Mouse (Mus musculus) hindbrain, embryonic 16.5 days (tissue): ENCODE measurements around the gene Kcnd2. TPM values are rescaled to one million over a fixed set of nuclear protein-coding genes. Genes with fewer than 3 reads are reported as not detected.

Experiments used
- ATAC-seq: fragments of 200-750 bp; cut with Nextera tagmentation; 2 replicates; pipeline ENCODE4 v1.8.0; 2017; ENCODE audit warnings: moderate TSS enrichment, moderate library complexity
- H3K27ac ChIP-seq: fragments of 300-500 bp; sonication (generic); 2 replicates; pipeline ENCODE4 v1.5.1; 2014; ENCODE audit warnings: low read depth, mild to moderate bottlenecking, control low read depth, low read length, moderate library complexity
- H3K27me3 ChIP-seq: fragments of 300-500 bp; sonication (generic); replicated peaks from 2 replicates; pipeline ENCODE4 v1.6.1; 2014; ENCODE audit warnings: low read length; ENCODE audit not compliant: control insufficient read depth, insufficient read depth
- H3K36me3 ChIP-seq: fragments of 300-500 bp; sonication (generic); 2 replicates; pipeline ENCODE4 v1.6.1; 2014; ENCODE audit warnings: mild to moderate bottlenecking, low read length, moderate library complexity, mixed read lengths; ENCODE audit not compliant: control insufficient read depth, insufficient read depth
- H3K4me1 ChIP-seq: fragments of 300-500 bp; sonication (generic); 2 replicates; pipeline ENCODE4 v1.6.1; 2014; ENCODE audit warnings: low read depth, low read length; ENCODE audit not compliant: control insufficient read depth, insufficient read depth
- H3K4me2 ChIP-seq: fragments of 300-500 bp; sonication (generic); 2 replicates; pipeline ENCODE4 v1.6.1; 2014; ENCODE audit warnings: mild to moderate bottlenecking, low read length, control low read depth, moderate library complexity
- H3K4me3 ChIP-seq: fragments of 300-500 bp; sonication (generic); 2 replicates; pipeline ENCODE4 v1.5.1; 2014; ENCODE audit warnings: mild to moderate bottlenecking, low read length, control low read depth, moderate library complexity
- H3K9ac ChIP-seq: fragments of 300-500 bp; sonication (generic); 2 replicates; pipeline ENCODE4 v1.6.1; 2014; ENCODE audit warnings: low read depth, mild to moderate bottlenecking, control low read depth, low read length, moderate library complexity
- H3K9me3 ChIP-seq: fragments of 300-500 bp; sonication (generic); 2 replicates; pipeline ENCODE4 v1.6.1; 2014; ENCODE audit warnings: mild to moderate bottlenecking, low read length, moderate library complexity; ENCODE audit not compliant: control insufficient read depth
- WGBS: fragments of 180-500 bp; shearing (Covaris S2); extraction: QIAGEN DNeasy Blood & Tissue Kit; methylation state at CpG from one replicate; pipeline ENCODE4 v1.1.7; 2014; 5-methylcytosine and 5-hydroxymethylcytosine counted together
- polyA plus RNA-seq: library from polyadenylated mRNA; unstranded; fragments of >200 nt; fragmentation: Nextera tagmentation; extraction: Ambion mirVana; gene quantifications from 2 replicates; pipeline ENCODE4 v1.2.1, GENCODE M21; 2015

Kcnd2 gene
- polyA plus RNA-seq, 1 experiment from 2014 or later = 30.3 TPM

DNA sequence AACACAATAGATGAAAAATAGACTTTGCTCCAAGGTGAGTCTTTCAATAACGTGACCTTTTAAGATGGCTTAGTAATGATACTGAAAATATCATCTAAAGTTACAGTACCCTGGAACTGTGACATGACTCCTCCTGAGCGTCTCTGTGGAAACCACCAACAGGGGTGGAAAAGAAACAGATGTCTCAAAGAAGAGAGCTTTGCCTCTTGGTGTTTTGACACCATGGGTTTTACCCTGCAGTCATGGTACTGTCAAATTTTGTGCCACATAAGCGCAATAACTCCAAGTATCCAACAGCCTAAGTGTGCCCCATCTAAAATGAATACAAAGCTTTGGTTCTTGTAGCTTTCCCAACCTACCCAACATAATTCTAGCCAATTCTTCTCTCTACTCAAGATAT, 374.9 kb downstream of the Kcnd2 start:
- no peaks in the 10 kb centered on the region for H3K9me3 ChIP-seq
- no peaks in the 10 kb centered on the region for H3K27me3 ChIP-seq
- H3K9ac ChIP-seq = no peak overlapping the region
- no peak overlapping the region for H3K27ac ChIP-seq
- 89% methylated on average over 3 of the region's 3 CpGs for WGBS
- no peak for ATAC-seq
- H3K4me3 ChIP-seq = no peak overlapping the region
- H3K4me2 ChIP-seq = no peak overlapping the region
- H3K4me1 ChIP-seq = no peaks in the 10 kb centered on the region
- no peaks in the 10 kb centered on the region for H3K36me3 ChIP-seq

DNA sequence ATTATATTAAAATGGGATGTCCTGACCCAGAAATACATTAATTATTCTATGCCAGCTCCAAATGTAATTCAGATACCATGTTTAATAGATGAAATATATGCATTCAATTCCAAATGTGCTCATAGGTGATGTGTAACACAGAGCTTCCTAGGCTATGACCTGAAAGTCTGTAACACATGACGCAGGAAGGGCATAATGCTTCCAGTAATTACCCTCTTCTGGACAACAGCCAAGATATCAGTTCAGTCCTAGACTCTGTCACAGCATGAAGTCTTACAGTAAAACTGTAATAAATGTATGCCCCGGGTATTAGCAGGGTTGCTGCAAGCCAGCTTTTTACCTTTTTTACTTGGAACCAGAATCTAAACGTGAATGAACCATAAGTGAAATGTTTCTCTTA, 382.1 kb downstream of the Kcnd2 start:
- no peaks in the 10 kb centered on the region for H3K9me3 ChIP-seq
- H3K36me3 ChIP-seq = no peaks in the 10 kb centered on the region
- H3K9ac ChIP-seq = no peak overlapping the region
- H3K4me1 ChIP-seq = no peaks in the 10 kb centered on the region
- no peak overlapping the region for H3K4me2 ChIP-seq
- H3K4me3 ChIP-seq = no peak overlapping the region
- no peak overlapping the region for H3K27ac ChIP-seq
- H3K27me3 ChIP-seq = no peaks in the 10 kb centered on the region
- WGBS = 39% methylated on average over 3 of the region's 3 CpGs
- no peak for ATAC-seq

DNA sequence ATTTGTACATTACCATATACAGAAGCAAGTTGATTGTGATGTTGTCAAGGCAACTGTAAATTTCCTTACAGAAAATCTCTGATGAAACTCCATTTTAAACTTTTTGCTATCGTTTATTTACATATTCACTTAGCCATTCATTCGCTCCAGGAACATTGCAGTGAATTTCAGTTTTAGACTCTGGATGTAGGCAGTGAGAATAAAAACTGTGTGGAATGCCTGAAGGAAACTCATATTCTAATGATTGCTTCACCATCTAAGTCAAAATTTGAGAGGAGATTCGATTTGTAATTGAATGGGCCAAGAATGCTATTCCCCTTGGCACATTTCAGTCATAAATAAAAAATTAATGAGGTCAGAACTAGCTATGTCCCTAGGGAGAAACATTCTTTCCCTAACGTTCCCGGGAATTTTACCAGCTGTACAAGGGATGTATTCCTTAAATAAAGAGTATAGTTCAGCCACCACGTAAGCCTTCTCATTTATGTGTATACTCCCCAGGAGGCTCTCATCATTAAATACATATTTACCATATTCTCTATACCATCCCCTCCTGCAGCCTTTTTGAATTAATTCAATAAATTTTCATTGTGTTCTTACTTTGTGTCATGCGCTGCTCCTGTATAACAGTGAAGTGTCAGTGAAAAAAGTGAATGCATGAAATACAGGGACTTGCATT, 394.2 kb downstream of the Kcnd2 start:
- H3K36me3 ChIP-seq = no peaks in the 10 kb centered on the region
- no peak overlapping the region for H3K4me2 ChIP-seq
- WGBS = 53% methylated on average over 7 of the region's 7 CpGs
- no peak; the same call in 1 of the 2 replicates for ATAC-seq
- no peaks in the 10 kb centered on the region for H3K27me3 ChIP-seq
- no peak overlapping the region for H3K27ac ChIP-seq
- H3K4me3 ChIP-seq = no peak overlapping the region
- no peaks in the 10 kb centered on the region for H3K9me3 ChIP-seq
- H3K9ac ChIP-seq = no peak overlapping the region
- no peaks in the 10 kb centered on the region for H3K4me1 ChIP-seq

DNA sequence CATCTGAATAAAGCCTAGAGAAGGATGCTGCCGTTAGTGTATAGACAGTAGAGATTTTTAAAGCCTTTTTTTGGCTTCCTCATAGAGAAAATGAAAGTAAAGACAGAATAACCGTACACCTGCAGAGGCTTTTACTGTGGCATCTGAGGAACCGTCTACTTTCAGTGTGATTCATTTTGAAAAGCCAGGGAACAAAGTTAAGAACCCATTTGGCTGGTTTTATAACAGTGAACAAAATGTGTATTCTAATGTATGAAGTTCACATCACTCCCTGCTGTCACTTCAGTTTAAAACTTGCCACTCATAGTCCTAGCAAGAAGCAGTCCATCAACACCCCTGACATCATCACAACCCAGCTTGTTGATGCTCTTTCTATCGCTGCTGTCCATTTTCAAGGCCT, 414.7 kb downstream of the Kcnd2 start:
- ATAC-seq = no peak
- Histone ChIP-seq H3K36me3 (no peaks in the 10 kb centered on the region), H3K9ac (no peak overlapping the region), H3K27me3 (no peaks in the 10 kb centered on the region), H3K4me2 (no peak overlapping the region), H3K9me3 (no peaks in the 10 kb centered on the region), H3K27ac (no peak overlapping the region), H3K4me3 (no peak overlapping the region), H3K4me1 (no peaks in the 10 kb centered on the region)
- 85% methylated on average over 4 of the region's 4 CpGs for WGBS

DNA sequence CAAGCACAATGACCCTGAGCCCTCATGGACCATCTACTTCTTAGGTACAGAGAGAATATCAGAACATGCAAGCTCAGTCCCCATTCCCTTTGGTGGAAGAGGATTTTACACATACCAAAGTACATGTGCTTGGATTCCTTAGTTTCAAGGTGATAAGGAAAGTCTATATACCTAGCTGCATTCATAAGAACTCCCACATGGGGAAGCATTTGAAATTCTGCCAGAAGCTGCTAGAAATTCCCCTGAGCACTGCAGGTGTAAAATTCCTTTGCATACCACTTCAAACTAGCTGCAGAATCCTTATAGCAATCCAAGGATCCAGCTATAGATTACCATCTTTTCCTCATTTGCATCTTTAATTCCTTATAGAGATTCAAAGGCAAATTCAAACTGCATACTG, 440.4 kb downstream of the Kcnd2 start:
- Histone ChIP-seq H3K4me2 (no peak overlapping the region), H3K27ac (no peak overlapping the region), H3K27me3 (no peaks in the 10 kb centered on the region), H3K4me1 (no peaks in the 10 kb centered on the region), H3K4me3 (no peak overlapping the region), H3K36me3 (no peaks in the 10 kb centered on the region), H3K9me3 (no peaks in the 10 kb centered on the region), H3K9ac (no peak overlapping the region)
- ATAC-seq = no peak

DNA sequence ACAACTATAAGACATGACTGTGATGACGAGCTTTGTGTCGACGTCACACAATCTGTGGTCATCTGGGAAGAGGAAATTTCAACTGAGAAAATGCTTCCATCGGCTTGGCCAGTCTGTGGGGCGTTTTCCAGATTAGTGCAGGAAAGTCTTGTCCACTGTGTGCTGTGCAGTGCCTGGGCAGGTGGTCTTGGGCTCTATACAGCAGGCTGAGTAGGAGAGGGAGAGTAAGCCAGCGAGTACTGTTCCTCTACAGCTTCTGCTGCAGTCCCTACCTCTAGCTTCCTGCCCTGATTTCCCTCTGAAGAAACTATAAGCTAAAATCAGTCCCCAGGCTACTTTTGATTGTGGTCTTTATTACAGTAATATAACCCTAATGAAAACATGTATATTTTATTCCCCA, 448.8 kb downstream of the Kcnd2 start:
- H3K4me1 ChIP-seq = no peaks in the 10 kb centered on the region
- WGBS = 76% methylated on average over 6 of the region's 6 CpGs
- no peak for ATAC-seq
- H3K4me2 ChIP-seq = no peak overlapping the region
- H3K9ac ChIP-seq = no peak overlapping the region
- no peaks in the 10 kb centered on the region for H3K36me3 ChIP-seq
- no peaks in the 10 kb centered on the region for H3K9me3 ChIP-seq
- no peaks in the 10 kb centered on the region for H3K27me3 ChIP-seq
- no peak overlapping the region for H3K4me3 ChIP-seq
- no peak overlapping the region for H3K27ac ChIP-seq

DNA sequence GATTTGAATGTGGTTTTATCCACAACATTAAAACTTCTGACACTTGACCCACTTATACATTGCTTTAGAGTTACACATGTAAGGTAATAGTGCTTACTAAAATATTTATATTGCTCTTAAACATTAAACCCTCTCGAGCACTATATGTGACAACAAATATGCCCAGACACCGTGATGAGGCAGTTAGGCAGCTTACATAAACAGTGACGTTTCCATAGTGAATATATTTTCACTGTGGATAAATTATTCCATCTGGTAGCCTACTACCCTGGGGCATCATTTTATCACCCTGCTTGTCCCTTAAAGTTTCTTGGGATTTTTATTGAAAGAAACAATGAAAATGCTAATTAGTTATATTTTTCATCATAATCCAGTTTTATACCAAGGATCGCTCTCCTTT, 449.3 kb downstream of the Kcnd2 start:
- WGBS = 60% methylated on average over 4 of the region's 4 CpGs
- Histone ChIP-seq H3K36me3 (no peaks in the 10 kb centered on the region), H3K27me3 (no peaks in the 10 kb centered on the region), H3K4me1 (no peaks in the 10 kb centered on the region), H3K9me3 (no peaks in the 10 kb centered on the region), H3K27ac (no peak overlapping the region), H3K4me2 (no peak overlapping the region), H3K9ac (no peak overlapping the region), H3K4me3 (no peak overlapping the region)
- no peak for ATAC-seq

DNA sequence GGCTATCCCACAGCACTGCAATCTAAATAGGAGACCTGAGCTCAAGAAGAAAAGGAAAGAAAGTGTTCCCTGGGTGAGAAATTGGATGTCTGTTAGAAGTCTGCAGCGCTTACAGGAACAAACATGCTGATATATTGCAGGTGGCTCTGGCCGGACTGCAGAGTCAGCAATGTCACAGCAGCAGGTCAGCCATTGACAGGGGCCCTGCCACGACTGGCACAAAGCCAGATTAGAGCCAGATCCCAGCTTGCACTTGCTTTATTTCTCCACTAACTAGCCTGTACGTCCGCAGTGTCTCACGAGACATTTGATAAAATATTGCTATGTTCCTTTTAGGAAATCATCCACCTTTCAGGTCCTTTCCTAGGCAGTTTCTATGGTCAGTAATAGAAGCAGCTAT, 468.9 kb downstream of the Kcnd2 start:
- Histone ChIP-seq H3K4me2 (no peak overlapping the region), H3K4me3 (no peak overlapping the region), H3K9ac (no peak overlapping the region), H3K9me3 (no peaks in the 10 kb centered on the region), H3K27me3 (no peaks in the 10 kb centered on the region), H3K4me1 (peaks cover 4% of the 10 kb centered on the region; the same call in 1 of the 2 replicates), H3K27ac (no peak overlapping the region), H3K36me3 (no peaks in the 10 kb centered on the region)
- WGBS = 52% methylated on average over 6 of the region's 6 CpGs
- ATAC-seq = peak; percentile 48; the same call in 1 of the 2 replicates

DNA sequence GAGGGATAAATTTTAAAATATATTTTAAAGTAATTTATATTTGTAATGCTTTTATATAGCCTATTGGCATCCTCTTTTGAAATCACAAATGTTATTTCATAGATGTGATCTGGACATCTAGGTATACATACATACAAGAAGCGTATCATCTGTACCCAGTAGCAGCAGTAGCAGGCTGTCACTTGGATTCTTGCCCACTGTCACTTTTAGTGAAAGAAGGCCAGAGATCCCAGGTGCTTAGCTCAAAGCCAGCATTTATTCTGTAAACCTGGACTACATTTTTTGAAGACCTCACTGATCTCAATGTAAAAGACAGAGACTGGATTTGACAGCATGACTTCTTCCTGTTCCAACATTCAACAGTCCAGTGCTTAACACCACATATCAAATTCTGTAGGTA, 471.1 kb downstream of the Kcnd2 start:
- no peaks in the 10 kb centered on the region for H3K27me3 ChIP-seq
- no peak overlapping the region for H3K4me3 ChIP-seq
- H3K9ac ChIP-seq = no peak overlapping the region
- no peak for ATAC-seq
- peaks cover 4% of the 10 kb centered on the region; the same call in 1 of the 2 replicates for H3K4me1 ChIP-seq
- no peaks in the 10 kb centered on the region for H3K9me3 ChIP-seq
- H3K4me2 ChIP-seq = no peak overlapping the region
- 91% methylated on average over 1 of the region's 1 CpGs for WGBS
- no peaks in the 10 kb centered on the region for H3K36me3 ChIP-seq
- no peak overlapping the region for H3K27ac ChIP-seq
